Mouse (Mus musculus): ENCODE measurements at regions not wholly inside any gene's neighbourhood (a gene's known extent, or its start where the extent isn't known, plus 50 kb on each side); places are given as distances from the start of the nearest gene placed in this dataset. TPM values are rescaled to one million over a fixed set of nuclear protein-coding genes. Genes with fewer than 3 reads are reported as not detected.

- no peak for ATAC-seq (replicated peaks; ENCODE audit: insufficient number of reproducible peaks, insufficient read depth, low FRiP score, low read depth)
- no peaks in the 10 kb centered on the region for H3K27me3 ChIP-seq
- no peaks in the 10 kb centered on the region for H3K9me3 ChIP-seq (replicated peaks)
- H3K36me3 ChIP-seq = no peaks in the 10 kb centered on the region
- H3K4me3 ChIP-seq = no peak overlapping the region
- H3K9ac ChIP-seq = no peak overlapping the region
- 51% methylated on average over 2 of the region's 2 CpGs for WGBS
- H3K4me2 ChIP-seq = no peak overlapping the region
- H3K27ac ChIP-seq = no peak overlapping the region
- no peaks in the 10 kb centered on the region for H3K4me1 ChIP-seq (replicated peaks)
Measured at GRCm38 (mm10) chr1:77300806-77301205, 214.1 kb downstream of the Epha4 start.

- H3K4me1 ChIP-seq (replicated peaks) = no peaks in the 10 kb centered on the region
- H3K27ac ChIP-seq = no peak overlapping the region
- no peak for ATAC-seq (replicated peaks; ENCODE audit: insufficient number of reproducible peaks, insufficient read depth, low FRiP score, low read depth)
- H3K27me3 ChIP-seq = no peaks in the 10 kb centered on the region
- no peak overlapping the region for H3K4me2 ChIP-seq
- H3K4me3 ChIP-seq = no peak overlapping the region
- WGBS = 80% methylated on average over 2 of the region's 2 CpGs
- H3K9me3 ChIP-seq (replicated peaks) = no peaks in the 10 kb centered on the region
- H3K36me3 ChIP-seq = no peaks in the 10 kb centered on the region
- H3K9ac ChIP-seq = no peak overlapping the region
Measured at GRCm38 (mm10) chr1:77304770-77305169, 210.1 kb downstream of the Epha4 start.

GRCm38 (mm10) chr1:77307745-77308144 is 207.1 kb downstream of the Epha4 start:
- Histone ChIP-seq H3K36me3 (no peaks in the 10 kb centered on the region), H3K27ac (no peak overlapping the region), H3K27me3 (no peaks in the 10 kb centered on the region), H3K9me3 (replicated peaks) (no peaks in the 10 kb centered on the region), H3K4me2 (no peak overlapping the region), H3K9ac (no peak overlapping the region), H3K4me1 (replicated peaks) (no peaks in the 10 kb centered on the region), H3K4me3 (no peak overlapping the region)
- 74% methylated on average over 4 of the region's 4 CpGs for WGBS
- ATAC-seq (replicated peaks; ENCODE audit: insufficient number of reproducible peaks, insufficient read depth, low FRiP score, low read depth) = no peak

- WGBS = 70% methylated on average over 3 of the region's 3 CpGs
- Histone ChIP-seq H3K4me2 (no peak overlapping the region), H3K36me3 (no peaks in the 10 kb centered on the region)
Measured at GRCm38 (mm10) chr1:77313119-77313518, 201.8 kb downstream of the Epha4 start.

GRCm38 (mm10) chr1:77315347-77315746 is 199.5 kb downstream of the Epha4 start:
- no peaks in the 10 kb centered on the region for H3K4me1 ChIP-seq (replicated peaks)
- no peak overlapping the region for H3K4me2 ChIP-seq
- H3K9me3 ChIP-seq (replicated peaks) = no peaks in the 10 kb centered on the region
- 68% methylated on average over 3 of the region's 3 CpGs for WGBS
- no peak overlapping the region for H3K27ac ChIP-seq
- H3K36me3 ChIP-seq = no peaks in the 10 kb centered on the region
- no peaks in the 10 kb centered on the region for H3K27me3 ChIP-seq
- no peak overlapping the region for H3K9ac ChIP-seq
- no peak overlapping the region for H3K4me3 ChIP-seq
- ATAC-seq (replicated peaks; ENCODE audit: insufficient number of reproducible peaks, insufficient read depth, low FRiP score, low read depth) = no peak

More at GRCm38 (mm10) chr1:77313119-77313518, 201.8 kb downstream of the Epha4 start:
- no peaks in the 10 kb centered on the region for H3K27me3 ChIP-seq
- H3K4me1 ChIP-seq (replicated peaks) = no peaks in the 10 kb centered on the region
- H3K4me3 ChIP-seq = no peak overlapping the region
- ATAC-seq (replicated peaks; ENCODE audit: insufficient number of reproducible peaks, insufficient read depth, low FRiP score, low read depth) = no peak
- no peak overlapping the region for H3K9ac ChIP-seq
- H3K27ac ChIP-seq = no peak overlapping the region
- no peaks in the 10 kb centered on the region for H3K9me3 ChIP-seq (replicated peaks)

- H3K27ac ChIP-seq = no peak overlapping the region
- H3K36me3 ChIP-seq = no peaks in the 10 kb centered on the region
- no peaks in the 10 kb centered on the region for H3K4me1 ChIP-seq (replicated peaks)
- ATAC-seq (replicated peaks; ENCODE audit: insufficient number of reproducible peaks, insufficient read depth, low FRiP score, low read depth) = no peak
- no peaks in the 10 kb centered on the region for H3K9me3 ChIP-seq (replicated peaks)
- H3K4me2 ChIP-seq = no peak overlapping the region
- 61% methylated on average over 9 of the region's 9 CpGs for WGBS
- no peak overlapping the region for H3K4me3 ChIP-seq
- no peak overlapping the region for H3K9ac ChIP-seq
- no peaks in the 10 kb centered on the region for H3K27me3 ChIP-seq
Measured at GRCm38 (mm10) chr1:77316198-77316597, 198.7 kb downstream of the Epha4 start.

Small RNAs in the stretch of these regions (microRNA-seq; reads per million reads assigned to microRNA genes)
- gene Mir6343 = not detected
